Mouse (Mus musculus) retina, postnatal 1 day (tissue): ENCODE measurements around the gene Tor1aip1.

Experiments
- DNase-seq: peaks from one replicate; pipeline ENCODE4 v3.0.0-alpha.2; 2012

The Tor1aip1 gene

GRCm38 (mm10) chr1:156028340-156028975, 7.8 kb downstream of the Tor1aip1 start:
- DNase-seq: no peak

- DNase-seq: no peak
Observed at GRCm38 (mm10) chr1:156027849-156028248, 8.4 kb downstream of the Tor1aip1 start.

GRCm38 (mm10) chr1:156024831-156025503, 11.3 kb downstream of the Tor1aip1 start:
- no peak for DNase-seq

- DNase-seq: no peak
Observed at GRCm38 (mm10) chr1:156020402-156020801, 15.9 kb downstream of the Tor1aip1 start.

- DNase-seq: no peak
Observed at GRCm38 (mm10) chr1:156019800-156020199, 16.5 kb downstream of the Tor1aip1 start.

- no peak for DNase-seq
Observed at GRCm38 (mm10) chr1:156009003-156009402, 27.3 kb downstream of the Tor1aip1 start.

- no peak for DNase-seq
Observed at GRCm38 (mm10) chr1:156005906-156006305, 30.4 kb downstream of the Tor1aip1 start.

GRCm38 (mm10) chr1:156003201-156003935, 32.9 kb downstream of the Tor1aip1 start:
- DNase-seq: no peak

- no peak for DNase-seq
Observed at GRCm38 (mm10) chr1:156002366-156002765, 33.9 kb downstream of the Tor1aip1 start.

- no peak for DNase-seq
Observed at GRCm38 (mm10) chr1:155995612-155996011, 40.7 kb downstream of the Tor1aip1 start.

GRCm38 (mm10) chr1:155994524-155994923, 41.8 kb downstream of the Tor1aip1 start:
- no peak for DNase-seq

- no peak for DNase-seq
Observed at GRCm38 (mm10) chr1:155990391-155990790, 45.9 kb downstream of the Tor1aip1 start.

- peak; percentile 87 for DNase-seq
Observed at GRCm38 (mm10) chr1:155989387-155989786, 46.9 kb downstream of the Tor1aip1 start.

- no peak for DNase-seq
Observed at GRCm38 (mm10) chr1:155987625-155988024, 48.7 kb downstream of the Tor1aip1 start.

GRCm38 (mm10) chr1:155974931-155975330, 61.3 kb downstream of the Tor1aip1 start:
- no peak for DNase-seq

GRCm38 (mm10) chr1:155973719-155974379, 62.4 kb downstream of the Tor1aip1 start:
- DNase-seq: no peak

GRCm38 (mm10) chr1:155973068-155973718, 63.1 kb downstream of the Tor1aip1 start, which contains the start of gene Cep350:
Gene Cep350 (minus strand): TSS chr1:155973255.
- peak; percentile 99 for DNase-seq

- peak; percentile 35 for DNase-seq
Observed at GRCm38 (mm10) chr1:155972146-155973067, 63.9 kb downstream of the Tor1aip1 start.
